Mouse (Mus musculus) E14TG2a.4 (cell line): ENCODE measurements around the gene Gcsam.

ENCODE experiments used
- H3K27me3 ChIP-seq: 2 replicates; pipeline ENCODE4 v1.6.1; 2014; ENCODE audit warnings: low read length, control low read depth; ENCODE audit not compliant: insufficient read depth
- H3K36me3 ChIP-seq: 2 replicates; pipeline ENCODE4 v1.6.1; 2014; ENCODE audit warnings: low read length, control low read depth; ENCODE audit not compliant: insufficient read depth
- H3K4me1 ChIP-seq: replicated peaks from 2 replicates; pipeline ENCODE4 v1.6.1; 2014; ENCODE audit warnings: low read depth, low read length, control low read depth
- H3K4me3 ChIP-seq: replicated peaks from 2 replicates; pipeline ENCODE4 v1.5.1; 2014; ENCODE audit warnings: mild to moderate bottlenecking, low read length
- H3K9me3 ChIP-seq: 2 replicates; pipeline ENCODE4 v1.6.1; 2014; ENCODE audit warnings: low read length, control low read depth
- CTCF ChIP-seq: conservative IDR thresholded peaks from 2 replicates; pipeline ENCODE4 v1.5.1; 2014; ENCODE audit warnings: low read length
- NANOG ChIP-seq: IDR thresholded peaks from 2 replicates; pipeline ENCODE4 v1.6.1; 2014; ENCODE audit warnings: borderline replicate concordance, low read length, mixed read lengths
- POU5F1 ChIP-seq: IDR thresholded peaks from 2 replicates; pipeline ENCODE4 v1.6.1; 2014; ENCODE audit warnings: low read length, borderline replicate concordance

The Gcsam gene

GRCm38 (mm10) chr16:45615944-45616343 lies 5.8 kb downstream of the Gcsam start:
- no peaks in the 10 kb centered on the region for H3K36me3 ChIP-seq
- H3K4me1 ChIP-seq: peaks cover 8% of the 10 kb centered on the region; the same call in 1 of the 2 replicates
- TF ChIP-seq POU5F1 (no peak), NANOG (no peak), CTCF (no peak)
- H3K27me3 ChIP-seq: no peaks in the 10 kb centered on the region
- H3K9me3 ChIP-seq: no peaks in the 10 kb centered on the region
- no peak overlapping the region for H3K4me3 ChIP-seq

GRCm38 (mm10) chr16:45619751-45620375 lies 9.7 kb downstream of the Gcsam start:
- no peak for TF ChIP-seq POU5F1
- no peak for TF ChIP-seq NANOG
- TF ChIP-seq CTCF: no peak
- Histone ChIP-seq H3K27me3 (no peaks in the 10 kb centered on the region), H3K9me3 (no peaks in the 10 kb centered on the region), H3K36me3 (no peaks in the 10 kb centered on the region), H3K4me3 (no peak overlapping the region), H3K4me1 (no peaks in the 10 kb centered on the region)

GRCm38 (mm10) chr16:45623230-45623629 lies 13.1 kb downstream of the Gcsam start:
- Histone ChIP-seq H3K27me3 (no peaks in the 10 kb centered on the region), H3K36me3 (no peaks in the 10 kb centered on the region), H3K9me3 (no peaks in the 10 kb centered on the region), H3K4me3 (no peak overlapping the region), H3K4me1 (no peaks in the 10 kb centered on the region)
- TF ChIP-seq CTCF: no peak
- no peak for TF ChIP-seq POU5F1
- TF ChIP-seq NANOG: no peak

GRCm38 (mm10) chr16:45624791-45625190 lies 14.6 kb downstream of the Gcsam start:
- H3K4me3 ChIP-seq: no peak overlapping the region

GRCm38 (mm10) chr16:45625342-45625741 lies 15.2 kb downstream of the Gcsam start:
- Histone ChIP-seq H3K36me3 (no peaks in the 10 kb centered on the region), H3K4me1 (no peaks in the 10 kb centered on the region), H3K4me3 (no peak overlapping the region), H3K9me3 (no peaks in the 10 kb centered on the region), H3K27me3 (no peaks in the 10 kb centered on the region)
- TF ChIP-seq POU5F1 (no peak), NANOG (no peak), CTCF (no peak)

More at GRCm38 (mm10) chr16:45624791-45625190, 14.6 kb downstream of the Gcsam start:
- no peak for TF ChIP-seq POU5F1
- TF ChIP-seq CTCF: no peak
- TF ChIP-seq NANOG: no peak
- H3K4me1 ChIP-seq: no peaks in the 10 kb centered on the region
- H3K27me3 ChIP-seq: no peaks in the 10 kb centered on the region
- no peaks in the 10 kb centered on the region for H3K36me3 ChIP-seq
- H3K9me3 ChIP-seq: no peaks in the 10 kb centered on the region

GRCm38 (mm10) chr16:45629497-45630105 lies 19.4 kb downstream of the Gcsam start:
- H3K27me3 ChIP-seq: no peaks in the 10 kb centered on the region
- no peaks in the 10 kb centered on the region for H3K9me3 ChIP-seq
- TF ChIP-seq NANOG: no peak
- TF ChIP-seq CTCF: no peak
- no peak for TF ChIP-seq POU5F1
- H3K4me3 ChIP-seq: no peak overlapping the region
- no peaks in the 10 kb centered on the region for H3K36me3 ChIP-seq
- H3K4me1 ChIP-seq: no peaks in the 10 kb centered on the region

GRCm38 (mm10) chr16:45630347-45630960 lies 20.3 kb downstream of the Gcsam start:
- Histone ChIP-seq H3K36me3 (no peaks in the 10 kb centered on the region), H3K4me1 (no peaks in the 10 kb centered on the region), H3K27me3 (no peaks in the 10 kb centered on the region), H3K4me3 (no peak overlapping the region), H3K9me3 (no peaks in the 10 kb centered on the region)
- TF ChIP-seq CTCF (peak; percentile 64), POU5F1 (no peak)

- no peak for TF ChIP-seq CTCF
- TF ChIP-seq NANOG: no peak
- TF ChIP-seq POU5F1: no peak
- H3K36me3 ChIP-seq: no peaks in the 10 kb centered on the region
- no peaks in the 10 kb centered on the region for H3K27me3 ChIP-seq
- H3K4me3 ChIP-seq: no peak overlapping the region
- no peaks in the 10 kb centered on the region for H3K9me3 ChIP-seq
- no peaks in the 10 kb centered on the region for H3K4me1 ChIP-seq
These were observed 22.2 kb downstream of the Gcsam start for GRCm38 (mm10) chr16:45632420-45632819.

GRCm38 (mm10) chr16:45635826-45636225 lies 25.6 kb downstream of the Gcsam start:
- no peaks in the 10 kb centered on the region for H3K9me3 ChIP-seq
- H3K27me3 ChIP-seq: peaks cover 3% of the 10 kb centered on the region; the same call in 1 of the 2 replicates
- no peak overlapping the region for H3K4me3 ChIP-seq
- H3K36me3 ChIP-seq: no peaks in the 10 kb centered on the region
- TF ChIP-seq NANOG: no peak
- no peak for TF ChIP-seq POU5F1
- TF ChIP-seq CTCF: no peak
- H3K4me1 ChIP-seq: no peaks in the 10 kb centered on the region
